Mouse (Mus musculus) inflammation-experienced regulatory T-cells, adult 16 weeks (primary cell): ENCODE measurements around the gene Mpdz. TPM values are rescaled to one million over a fixed set of nuclear protein-coding genes. Genes with fewer than 3 reads are reported as not detected.

Experiments used
- polyA plus RNA-seq: library from polyadenylated mRNA; unstranded; fragments of 100-300 nt; shearing (Covaris generic); gene quantifications from one replicate; pipeline ENCODE4 v1.2.1, GENCODE M21; 2017

The Mpdz gene
- polyA plus RNA-seq = not detected

GRCm38 (mm10) chr4:81442078-81442981 is at the start of gene Mpdz:
Mpdz (minus strand) TSS chr4:81442815.

